Mouse (Mus musculus): ENCODE data around the gene Usp47. TPM values are rescaled to one million over a fixed set of nuclear protein-coding genes. Genes with fewer than 3 reads are reported as not detected.

Gene Usp47
- polyA plus RNA-seq, 1 experiment = 6.7 TPM

DNA sequence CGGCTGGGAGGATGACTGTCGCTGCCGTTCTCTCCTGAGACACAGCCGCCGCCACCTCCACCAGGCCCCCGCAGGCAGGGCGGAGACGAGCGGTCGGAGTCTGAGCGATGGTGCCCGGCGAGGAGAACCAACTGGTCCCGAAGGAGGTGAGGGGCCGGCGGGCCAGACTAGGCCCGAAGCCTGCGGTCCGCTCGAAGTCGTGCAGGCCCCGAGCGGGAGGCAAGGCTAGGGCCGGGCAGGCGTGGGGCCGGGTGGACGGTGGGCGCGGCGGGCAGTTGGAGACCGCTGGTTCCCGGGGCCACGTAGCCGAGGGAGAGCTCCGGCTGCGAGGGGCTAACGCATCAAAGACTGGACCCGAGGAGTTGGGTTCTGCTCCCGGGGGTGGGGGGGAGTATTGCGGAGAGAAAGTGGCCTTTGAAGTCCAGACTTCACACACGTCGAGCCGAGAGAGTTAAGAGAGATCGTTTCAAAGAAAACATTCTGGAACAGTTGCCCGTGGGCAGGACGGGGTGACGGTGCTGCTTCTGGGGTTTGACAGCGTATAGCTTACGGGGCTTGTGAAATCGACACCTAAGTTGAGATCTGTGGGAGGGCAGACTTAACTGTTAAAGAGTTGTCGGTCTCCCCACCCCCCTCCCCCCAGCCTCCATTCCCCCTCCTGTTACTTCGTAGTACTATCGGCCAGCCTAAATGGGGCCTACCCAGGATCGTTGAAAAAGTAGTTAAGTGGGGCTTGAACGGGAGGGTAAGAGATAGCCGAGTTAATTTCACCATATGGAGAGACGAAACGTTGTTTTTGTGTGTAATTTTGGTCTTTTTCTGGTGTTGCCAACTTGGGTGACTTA, 519 bp downstream of the Usp47 start:
- TF ChIP-seq GATA1 (IDR thresholded peaks at IDR 0.05; ENCODE audit: low read length) = no peak

DNA sequence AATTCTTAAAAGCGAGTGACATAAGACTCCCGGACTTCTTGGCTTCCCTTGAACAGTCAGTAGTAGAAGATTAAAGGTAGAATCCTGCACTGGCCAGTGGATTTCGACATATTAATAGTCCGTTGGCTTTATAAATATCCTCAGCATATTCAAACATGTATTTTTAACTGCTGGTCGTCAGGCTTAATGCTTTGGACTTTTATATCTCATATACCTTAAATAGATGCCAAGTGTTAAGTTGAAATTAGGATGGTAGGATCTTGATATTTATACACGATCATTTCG, 1.1 kb downstream of the Usp47 start:
- no peak for TF ChIP-seq GATA1 (IDR thresholded peaks at IDR 0.05; ENCODE audit: low read length)

DNA sequence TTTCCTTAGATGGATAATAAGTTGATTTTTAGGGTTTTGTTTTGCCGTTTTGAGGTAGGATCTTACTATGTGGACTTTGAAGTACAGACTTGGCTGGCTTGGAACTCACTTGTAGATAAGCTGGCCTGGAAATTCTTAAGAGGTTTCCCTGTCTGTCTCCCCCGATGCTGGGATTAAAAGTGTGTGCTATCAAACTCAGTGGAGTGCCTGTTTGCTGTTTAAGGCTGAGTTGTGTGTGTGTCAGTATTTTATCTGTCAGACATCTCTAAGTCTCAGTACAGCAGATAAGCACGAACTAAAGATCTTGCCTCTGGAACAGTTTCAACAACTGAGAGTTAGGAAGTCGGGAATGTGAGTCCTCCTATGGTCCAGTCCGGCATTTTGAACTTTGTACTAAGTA, 1.6 kb downstream of the Usp47 start:
- TF ChIP-seq GATA1 (IDR thresholded peaks at IDR 0.05; ENCODE audit: low read length) = no peak

DNA sequence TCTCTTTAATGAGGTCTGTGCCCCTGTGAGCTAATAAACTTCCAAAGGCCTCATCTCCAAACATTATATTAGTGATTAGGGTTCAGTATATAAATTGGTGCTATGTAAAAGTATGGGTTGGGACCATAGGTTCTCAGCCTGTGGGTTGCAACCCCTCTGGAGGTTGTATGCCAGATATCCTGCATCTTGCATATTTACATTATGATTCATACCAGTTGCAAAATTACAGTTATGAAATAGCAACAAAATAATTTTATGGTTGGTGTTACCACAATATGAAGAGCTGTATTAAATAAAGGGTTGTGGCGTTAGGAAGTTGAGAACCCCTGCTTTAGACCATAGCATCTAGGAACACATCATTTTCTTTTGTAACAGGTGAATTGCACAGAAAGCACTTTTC, 7.3 kb downstream of the Usp47 start:
- TF ChIP-seq GATA1 (IDR thresholded peaks at IDR 0.05; ENCODE audit: low read length) = no peak

DNA sequence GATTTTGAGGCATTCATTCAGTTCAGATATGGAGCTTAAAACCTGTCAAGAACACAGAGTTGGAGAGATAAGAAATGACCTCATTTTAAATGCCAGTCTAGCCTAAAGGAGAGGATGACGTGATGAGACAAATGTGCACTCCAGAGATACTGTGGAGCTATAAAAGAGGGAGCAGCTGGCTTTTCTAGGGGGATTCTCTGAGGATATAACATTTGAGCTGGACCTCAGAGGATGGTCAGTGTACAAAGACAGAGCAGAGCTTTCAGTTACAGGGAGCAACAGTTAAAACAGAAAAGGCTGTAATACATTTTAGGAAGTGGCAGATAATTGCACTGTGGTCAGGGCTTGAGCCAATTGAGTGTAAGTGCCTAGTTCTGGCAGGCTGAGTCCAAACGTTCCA, 12.5 kb downstream of the Usp47 start:
- no peak for TF ChIP-seq GATA1 (IDR thresholded peaks at IDR 0.05; ENCODE audit: low read length)

DNA sequence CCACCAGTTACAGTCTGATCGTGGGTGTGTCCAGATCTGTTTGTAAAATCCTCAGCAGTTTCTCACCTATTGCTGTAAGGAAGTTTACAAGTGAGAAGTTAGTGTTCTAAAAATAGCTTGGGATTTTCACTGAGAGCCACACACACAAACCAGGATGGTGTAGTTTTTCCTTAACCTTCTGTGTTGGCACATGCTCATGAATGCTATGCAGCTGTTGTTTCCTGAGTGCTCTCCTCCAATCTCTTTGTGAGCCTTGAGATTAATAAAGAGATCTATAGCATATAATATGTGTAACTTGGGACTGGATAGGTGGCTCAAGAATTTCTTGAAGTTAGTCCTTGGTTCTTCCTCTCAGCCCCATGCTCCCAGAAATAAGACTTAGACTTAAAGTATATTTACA, 13.3 kb downstream of the Usp47 start:
- TF ChIP-seq GATA1 (IDR thresholded peaks at IDR 0.05; ENCODE audit: low read length) = no peak

DNA sequence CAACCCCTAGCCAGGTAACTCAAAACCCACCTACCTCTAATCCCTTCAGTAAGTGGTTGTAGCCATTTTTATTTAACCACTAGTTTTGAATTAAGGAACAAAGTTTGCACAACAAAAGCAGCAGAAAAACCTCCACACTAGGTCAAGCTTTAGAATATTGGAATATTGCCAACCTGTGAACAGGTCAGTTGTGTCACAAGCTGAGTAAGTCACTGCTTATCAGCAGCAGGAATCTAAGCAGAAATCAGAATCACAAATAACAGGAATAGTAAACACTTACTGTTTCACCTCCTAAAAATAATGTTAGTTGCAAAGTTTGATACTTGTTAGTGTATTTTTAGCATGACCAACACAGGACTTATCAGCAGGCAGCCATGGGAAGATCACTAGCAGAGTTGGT, 17.0 kb downstream of the Usp47 start:
- no peak for TF ChIP-seq GATA1 (IDR thresholded peaks at IDR 0.05; ENCODE audit: low read length)

DNA sequence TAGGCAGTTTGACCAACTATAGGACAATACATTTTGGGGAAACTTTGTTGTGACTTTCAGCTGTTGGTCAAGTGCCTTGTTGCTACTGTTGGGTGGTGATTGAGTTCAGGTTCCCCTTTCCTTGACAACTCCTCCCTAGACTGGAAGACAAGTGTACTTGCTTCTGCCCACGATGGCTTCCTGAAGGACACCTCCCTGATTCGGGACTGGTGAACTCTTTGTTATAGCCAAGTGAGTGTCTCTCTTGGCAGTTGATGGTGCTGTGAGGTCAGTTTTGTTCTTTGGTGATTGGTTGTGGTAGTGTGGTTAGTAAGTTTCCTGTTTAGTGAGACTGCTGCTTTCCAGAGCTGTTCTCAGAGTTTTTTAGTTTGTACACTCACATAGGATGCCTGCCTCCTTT, 19.5 kb downstream of the Usp47 start:
- no peak for TF ChIP-seq GATA1 (IDR thresholded peaks at IDR 0.05; ENCODE audit: low read length)

DNA sequence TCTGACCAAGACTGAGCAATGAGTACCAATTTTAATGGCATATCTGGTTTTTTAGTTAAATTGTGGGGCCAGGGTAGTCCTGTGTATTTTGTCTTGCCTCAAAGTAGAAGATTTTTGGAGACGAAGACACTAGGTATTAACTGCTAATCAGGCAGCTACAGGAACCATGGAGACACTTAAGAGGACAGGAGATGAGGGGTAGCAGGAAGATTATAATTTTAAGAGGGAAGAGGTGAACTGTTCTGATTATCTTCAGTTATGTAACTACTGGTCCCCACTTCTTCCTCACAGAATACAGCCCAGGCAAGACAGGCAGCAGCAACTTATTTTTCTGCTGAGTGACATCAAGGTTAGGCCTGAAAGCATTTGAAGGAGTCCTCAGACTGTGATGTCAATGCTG, 21.9 kb downstream of the Usp47 start:
- no peak for TF ChIP-seq GATA1 (IDR thresholded peaks at IDR 0.05; ENCODE audit: low read length)

DNA sequence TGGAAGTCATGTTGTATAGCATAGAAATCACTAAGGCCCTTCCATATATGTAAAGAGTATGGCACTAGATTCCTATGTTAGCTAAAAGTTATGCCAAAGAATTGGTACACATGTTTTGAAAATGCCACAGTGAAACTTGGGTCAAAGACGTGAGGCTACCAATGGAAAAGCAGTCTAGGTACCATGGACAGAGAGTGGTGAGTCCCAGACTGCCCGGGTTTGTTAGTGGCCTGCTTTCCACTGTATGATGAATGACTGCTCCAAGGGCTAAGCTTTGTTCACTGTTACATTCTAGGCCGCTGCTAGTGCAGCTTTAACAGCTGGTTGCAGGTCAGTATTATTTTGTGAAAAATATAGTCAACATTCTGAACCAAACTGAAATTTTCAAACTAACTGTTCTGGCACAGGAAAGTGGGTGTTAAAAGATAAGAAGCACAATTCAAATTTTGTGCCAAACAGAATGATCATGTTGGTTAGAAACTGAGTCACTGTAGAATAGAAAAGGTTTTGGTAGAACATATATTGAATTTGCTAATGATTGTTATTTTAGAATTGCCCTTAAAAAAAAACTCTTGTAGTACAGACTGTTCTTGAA, 22.6 kb downstream of the Usp47 start:
- TF ChIP-seq GATA1 (IDR thresholded peaks at IDR 0.05; ENCODE audit: low read length) = no peak

DNA sequence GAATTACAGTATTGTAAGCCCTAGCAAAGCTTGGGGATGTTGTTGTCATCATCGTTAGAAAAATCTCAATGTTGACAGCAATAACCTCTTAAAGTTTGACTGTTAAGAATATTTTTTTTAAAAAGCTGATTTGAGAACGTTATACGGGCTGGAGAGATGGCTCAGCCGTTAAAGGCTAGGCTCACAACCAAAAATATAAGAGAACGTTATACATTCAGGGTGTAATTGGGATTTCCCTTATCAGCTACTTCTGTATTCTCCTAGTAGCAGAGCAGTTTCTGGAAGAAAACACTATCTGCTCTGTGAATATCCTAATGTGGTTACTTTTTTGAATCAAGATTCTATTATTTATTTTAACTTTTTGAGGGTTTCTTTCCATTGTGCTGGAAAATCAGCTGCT, 25.3 kb downstream of the Usp47 start:
- TF ChIP-seq GATA1 (IDR thresholded peaks at IDR 0.05; ENCODE audit: low read length) = no peak

DNA sequence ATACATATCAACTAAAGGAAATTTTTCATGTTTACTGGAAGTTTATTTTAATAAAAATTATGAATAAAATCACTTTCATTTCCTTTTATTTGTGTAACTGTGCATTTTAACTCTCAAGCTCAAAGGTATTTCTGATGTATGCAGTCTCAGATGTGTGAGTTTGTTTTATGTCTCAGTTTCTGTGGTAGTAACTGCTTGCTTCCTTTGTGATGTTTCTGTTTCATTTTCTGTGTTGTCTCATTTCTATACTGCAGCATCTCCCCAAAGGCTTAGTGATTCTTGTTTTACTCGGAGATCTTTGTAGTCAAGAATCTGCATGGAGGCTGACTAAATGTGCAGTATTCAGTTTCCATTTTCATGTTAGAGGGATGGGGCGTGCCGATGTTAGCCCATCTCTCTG, 30.4 kb downstream of the Usp47 start:
- no peak for TF ChIP-seq GATA1 (IDR thresholded peaks at IDR 0.05; ENCODE audit: low read length)

DNA sequence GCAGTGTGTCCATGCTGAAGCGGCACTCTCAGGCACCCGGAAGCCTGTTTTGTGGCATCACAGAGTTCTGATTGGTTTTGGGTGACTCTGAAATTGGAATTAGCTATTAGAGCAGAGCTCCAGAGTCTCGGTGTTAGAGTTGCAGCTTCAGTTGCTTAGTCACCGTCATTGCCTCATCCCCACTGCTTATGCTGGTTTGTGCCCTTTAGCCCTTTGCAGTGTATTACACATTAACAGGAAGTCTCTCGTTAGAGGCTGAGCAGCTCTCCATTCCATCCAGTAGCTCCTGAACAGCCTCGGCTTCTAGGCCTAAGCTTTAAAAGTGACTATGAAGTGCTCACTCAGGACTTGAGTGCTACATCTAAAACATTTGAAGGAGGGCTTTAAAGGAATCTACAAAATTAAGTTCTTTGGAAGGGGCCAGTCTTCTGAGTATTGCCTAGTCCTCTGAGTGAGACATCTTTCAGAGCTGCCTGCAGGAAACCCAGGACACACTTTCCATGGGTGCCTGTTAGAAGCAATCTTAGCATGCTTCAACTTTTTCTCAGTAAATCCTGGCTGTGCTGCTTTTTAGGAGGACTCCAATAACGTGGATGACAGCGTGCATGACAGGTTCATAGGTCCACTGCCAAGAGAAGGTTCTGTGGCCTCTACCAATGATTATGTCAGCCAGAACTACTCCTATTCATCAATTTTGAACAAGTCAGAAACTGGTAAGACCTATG, 32.8 kb downstream of the Usp47 start:
- TF ChIP-seq GATA1 (IDR thresholded peaks at IDR 0.05; ENCODE audit: low read length) = no peak

DNA sequence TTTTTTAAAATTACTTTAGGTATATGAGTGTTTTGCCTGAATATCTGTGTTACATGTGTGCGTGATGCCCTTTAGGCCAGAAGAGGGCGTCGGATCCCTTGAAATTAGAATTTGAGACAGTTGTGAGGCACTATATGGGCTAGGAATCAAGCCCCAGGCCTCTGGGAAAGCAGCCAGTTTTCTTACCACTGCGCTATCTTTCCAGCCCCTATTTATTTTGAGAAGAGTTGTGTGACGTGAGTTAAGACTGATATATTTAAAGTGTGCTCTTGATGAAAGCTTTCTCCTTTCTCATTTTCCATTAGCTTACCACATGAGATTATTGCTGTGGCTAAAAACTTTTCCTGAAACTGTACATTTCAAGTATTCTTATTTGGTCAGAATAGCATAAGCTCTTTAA, 51.6 kb downstream of the Usp47 start:
- TF ChIP-seq GATA1 (IDR thresholded peaks at IDR 0.05; ENCODE audit: low read length) = no peak

DNA sequence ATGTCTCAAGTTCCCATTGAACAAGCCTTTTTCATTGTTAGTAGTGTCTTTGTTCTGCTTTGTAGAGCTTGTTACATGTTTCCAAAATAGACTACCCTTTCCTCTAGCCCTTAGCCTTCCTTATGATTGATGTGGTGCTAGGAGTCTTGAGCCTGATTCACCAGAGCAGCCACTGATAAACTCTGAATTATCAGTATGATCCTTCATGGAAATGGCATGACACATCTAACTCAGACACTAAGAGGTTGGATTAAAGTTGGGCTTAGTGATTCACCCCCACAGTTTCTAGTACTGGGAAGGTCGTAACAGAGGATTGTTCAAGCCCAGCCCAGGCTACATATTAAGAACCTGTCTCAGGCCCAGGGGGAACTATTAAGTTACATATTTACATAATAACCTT, 59.3 kb downstream of the Usp47 start:
- no peak for TF ChIP-seq GATA1 (IDR thresholded peaks at IDR 0.05; ENCODE audit: low read length)

DNA sequence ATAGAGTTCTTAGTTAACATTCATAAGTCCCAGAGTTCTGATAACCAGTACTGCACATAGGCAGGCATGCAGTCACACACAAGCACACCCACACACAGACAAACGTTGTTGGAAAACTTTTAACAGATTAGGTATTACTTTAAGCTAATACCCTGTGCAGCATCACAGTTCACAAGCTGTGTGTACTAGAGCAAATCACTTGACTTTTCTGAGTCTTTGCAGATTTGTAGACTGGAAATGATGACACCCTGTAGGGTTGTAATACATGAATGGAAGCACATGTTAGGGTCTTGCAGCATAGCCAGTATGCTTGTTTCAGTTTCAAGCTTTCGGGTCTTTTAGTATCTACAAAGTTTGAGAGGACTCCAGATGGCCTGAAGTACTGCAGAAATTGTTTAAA, 60.9 kb downstream of the Usp47 start:
- no peak for TF ChIP-seq GATA1 (IDR thresholded peaks at IDR 0.05; ENCODE audit: low read length)

DNA sequence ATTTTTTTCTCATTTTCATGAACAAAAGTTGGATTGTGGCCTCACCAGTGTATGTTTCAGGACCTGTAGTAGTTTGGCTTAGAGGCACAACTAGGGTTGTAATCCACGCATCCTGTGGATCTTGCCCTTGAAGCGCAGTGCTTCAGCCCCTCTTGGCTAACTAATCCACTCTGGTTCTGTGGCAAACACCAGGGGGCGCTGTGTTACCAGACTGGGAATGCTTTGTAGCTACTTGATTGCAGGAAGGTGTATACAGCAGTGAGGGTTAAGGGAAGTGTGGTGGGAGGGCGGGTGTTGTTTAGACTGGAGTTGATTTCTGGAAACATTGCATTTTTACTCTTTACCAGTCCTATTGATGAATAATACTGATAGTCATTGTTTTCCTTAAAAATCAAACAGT, 61.8 kb downstream of the Usp47 start:
- TF ChIP-seq GATA1 (IDR thresholded peaks at IDR 0.05; ENCODE audit: low read length) = no peak

Data from G1E-ER4 (cell line).